Mouse (Mus musculus) embryo, embryonic 10 days (tissue): ENCODE results near the gene Il1rl2.
"Not testable (repeated sequence)": the region's sequence is repeated elsewhere in the genome, so short reads cannot be mapped to it uniquely, and the experiment has no call there.

ENCODE experiments used
- DNase-seq: peaks from one replicate; pipeline ENCODE4 v3.0.0-alpha.2; 2015; ENCODE audit warnings: low spot score

The Il1rl2 gene

GRCm38 (mm10) chr1:40324457-40324856, at the start of gene Il1rl2:
Gene Il1rl2, plus strand, starts transcription at chr1:40324610.
- DNase-seq, result peak; percentile 12

DNA sequence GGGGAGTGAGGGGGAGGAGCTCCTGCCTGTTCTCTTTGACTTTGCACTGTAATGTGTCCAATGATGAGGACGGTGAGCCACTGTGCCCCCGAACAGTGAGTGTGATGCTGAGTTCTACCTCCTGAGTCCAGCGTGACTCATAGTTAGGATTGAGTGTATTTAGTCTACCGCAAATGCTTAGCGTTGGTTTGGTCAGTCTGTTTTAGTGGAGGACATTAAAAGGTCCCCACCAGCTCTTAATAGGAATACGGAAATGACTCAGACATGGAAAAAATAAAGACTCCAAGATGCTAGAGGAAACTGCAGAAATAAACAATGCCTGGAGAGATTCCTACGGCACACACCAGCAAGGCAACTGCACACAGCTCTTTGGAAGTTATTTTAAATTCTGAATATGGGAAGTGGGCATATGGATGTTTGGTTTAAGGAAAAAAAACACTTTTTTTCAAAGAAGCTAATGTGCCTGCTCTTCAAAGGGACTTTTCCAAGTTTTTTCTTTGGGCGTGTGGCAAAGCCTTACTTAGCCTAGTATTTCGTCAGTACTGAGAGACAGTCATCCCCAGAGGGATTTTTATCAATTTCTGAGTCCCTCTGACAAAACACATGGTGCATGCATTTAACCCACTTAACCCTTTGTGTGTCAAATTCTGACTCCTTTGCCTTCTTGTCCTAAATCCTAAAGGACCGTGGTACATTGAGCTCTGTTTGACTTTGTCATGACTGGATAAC, 49.0 kb upstream of the Il1rl2 start:
- no peak for DNase-seq

- DNase-seq, result no peak
Observed at GRCm38 (mm10) chr1:40277944-40278343, 46.5 kb upstream of the Il1rl2 start.

DNA sequence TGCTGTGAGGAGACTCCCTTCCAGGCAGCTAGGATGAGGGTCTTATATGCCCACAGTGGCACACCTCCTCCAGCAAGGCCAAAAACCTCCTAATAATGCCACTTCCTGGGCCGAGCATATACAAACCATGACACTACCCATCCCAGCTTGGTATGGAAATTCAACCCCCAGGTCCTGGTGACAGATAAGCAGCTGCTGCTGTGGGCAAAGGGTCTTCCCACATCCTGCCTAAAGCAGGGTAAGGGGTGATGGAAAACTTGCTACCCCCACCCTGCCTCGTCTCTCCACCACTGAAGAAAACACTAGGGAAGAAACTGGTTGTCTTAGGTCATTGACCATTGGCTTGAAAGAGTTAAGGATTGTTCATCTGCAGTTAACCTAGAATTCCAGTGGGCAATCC, 45.7 kb upstream of the Il1rl2 start:
- no peak for DNase-seq

- DNase-seq, result no peak
Observed at GRCm38 (mm10) chr1:40279182-40279743, 45.1 kb upstream of the Il1rl2 start.

DNA sequence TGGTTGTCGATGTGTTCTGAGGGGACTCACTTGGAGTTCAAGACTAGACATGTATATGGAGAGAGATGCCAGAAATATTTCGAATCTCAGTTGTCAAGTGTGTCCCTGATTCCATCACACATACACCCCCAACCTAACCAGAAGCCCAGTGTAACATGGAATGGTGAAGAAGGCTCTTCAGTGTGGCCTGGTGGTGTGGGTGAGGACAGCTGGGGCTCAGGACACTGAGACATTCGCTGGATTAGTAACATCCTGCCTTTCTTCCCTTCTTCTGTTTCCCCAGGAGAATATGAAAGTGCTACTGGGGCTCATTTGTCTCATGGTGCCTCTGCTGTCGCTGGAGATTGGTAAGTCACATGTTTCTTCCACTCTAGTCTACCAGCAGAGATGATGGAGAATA, 42.5 kb upstream of the Il1rl2 start:
- no peak for DNase-seq

- DNase-seq, result no peak
Observed at GRCm38 (mm10) chr1:40282394-40282793, 42.0 kb upstream of the Il1rl2 start.

DNA sequence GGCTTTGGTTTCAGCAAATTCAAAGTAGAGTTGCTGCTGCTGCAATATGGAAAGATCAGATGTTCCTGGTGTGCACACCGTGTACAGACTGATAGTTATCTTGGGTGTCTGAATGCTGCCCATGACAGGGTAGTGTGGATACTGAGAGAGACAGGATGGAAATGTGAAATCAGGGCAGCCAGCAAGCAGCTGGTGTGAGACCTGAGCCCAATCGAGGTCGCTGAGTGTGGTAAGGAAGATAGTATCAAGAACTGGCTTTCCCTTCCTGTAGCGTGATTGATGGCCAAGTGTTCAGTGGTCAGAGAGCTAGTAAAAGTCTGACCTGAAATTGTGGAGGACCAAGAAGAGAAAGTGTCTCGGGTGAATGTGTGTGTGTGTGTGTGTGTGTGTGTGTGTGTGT, 40.4 kb upstream of the Il1rl2 start:
- DNase-seq, result no peak

GRCm38 (mm10) chr1:40290489-40291255, 33.7 kb upstream of the Il1rl2 start:
- DNase-seq, result peak; percentile 11

GRCm38 (mm10) chr1:40292231-40292630, 32.2 kb upstream of the Il1rl2 start:
- DNase-seq, result no peak

- no peak for DNase-seq
Observed at GRCm38 (mm10) chr1:40293891-40294290, 30.5 kb upstream of the Il1rl2 start.

GRCm38 (mm10) chr1:40294824-40295223, 29.6 kb upstream of the Il1rl2 start:
- DNase-seq, result no peak

- DNase-seq, result no peak
Observed at GRCm38 (mm10) chr1:40298053-40298452, 26.4 kb upstream of the Il1rl2 start.

GRCm38 (mm10) chr1:40303179-40303866, 21.1 kb upstream of the Il1rl2 start:
- DNase-seq, result no peak

GRCm38 (mm10) chr1:40304321-40304720, 20.1 kb upstream of the Il1rl2 start:
- DNase-seq, result not testable (repeated sequence)

GRCm38 (mm10) chr1:40306111-40306510, 18.3 kb upstream of the Il1rl2 start:
- no peak for DNase-seq

- no peak for DNase-seq
Observed at GRCm38 (mm10) chr1:40311123-40311522, 13.3 kb upstream of the Il1rl2 start.

GRCm38 (mm10) chr1:40311625-40312024, 12.8 kb upstream of the Il1rl2 start:
- no peak for DNase-seq

- DNase-seq, result no peak
Observed at GRCm38 (mm10) chr1:40314016-40314415, 10.4 kb upstream of the Il1rl2 start.

- DNase-seq, result no peak
Observed at GRCm38 (mm10) chr1:40317657-40318056, 6.8 kb upstream of the Il1rl2 start.

GRCm38 (mm10) chr1:40321824-40322223, 2.6 kb upstream of the Il1rl2 start:
- no peak for DNase-seq

- DNase-seq, result no peak
Observed at GRCm38 (mm10) chr1:40322543-40322942, 1.9 kb upstream of the Il1rl2 start.
